ENCODE assay signal across 7 mouse cellular contexts in genomic region chr11:55446579-55446978, GRCm38 (mm10). TPM values are rescaled to one million over a fixed set of nuclear protein-coding genes. Genes with fewer than 3 reads are reported as not detected.
A peak's percentile ranks its signal among the peaks of the same experiment; 100 is the strongest.
DNase-seq lines count a peak whose midpoint lies in the region; ATAC-seq lines count a peak whose summit lies in the region.

No protein-coding gene starts in this region.

- no peaks in the 10 kb centered on the region for H3K9me3 ChIP-seq in embryonic facial prominence, embryonic 10.5 days
- H3K9me3 ChIP-seq in intestine, embryonic 16.5 days (ENCODE audit: control insufficient read depth, low read length): no peaks in the 10 kb centered on the region
- H3K9me3 ChIP-seq in midbrain, embryonic 11.5 days (ENCODE audit: control insufficient read depth, low read length): no peaks in the 10 kb centered on the region

- H3K27me3 ChIP-seq in embryonic facial prominence, embryonic 10.5 days (replicated peaks; ENCODE audit: low read depth, poor library complexity, severe bottlenecking): no peaks in the 10 kb centered on the region
- H3K27me3 ChIP-seq in intestine, embryonic 16.5 days (replicated peaks; ENCODE audit: control insufficient read depth, insufficient read depth, low read length): no peaks in the 10 kb centered on the region
- H3K27me3 ChIP-seq in midbrain, embryonic 11.5 days (ENCODE audit: control insufficient read depth, insufficient read depth, low read length): no peaks in the 10 kb centered on the region

- peak; percentile 88 for ATAC-seq in granulocyte monocyte progenitor cell, adult 5-6 weeks (replicated peaks; ENCODE audit: poor library complexity, severe bottlenecking)
- ATAC-seq in intestine, embryonic 16.5 days: peak; percentile 70
- peak; percentile 64; the same call in 1 of the 2 replicates for ATAC-seq in midbrain, embryonic 11.5 days (ENCODE audit: low FRiP score)

- 30% methylated on average over 4 of the region's 4 CpGs for WGBS in embryonic facial prominence, embryonic 10.5 days
- 16% methylated on average over 4 of the region's 4 CpGs for WGBS in intestine, embryonic 16.5 days
- 27% methylated on average over 4 of the region's 4 CpGs for WGBS in midbrain, embryonic 11.5 days

- H3K4me1 ChIP-seq in embryonic facial prominence, embryonic 10.5 days: peaks cover 4% of the 10 kb centered on the region
- H3K4me1 ChIP-seq in intestine, embryonic 16.5 days (ENCODE audit: control insufficient read depth, insufficient read depth, low read length): peaks cover 2% of the 10 kb centered on the region; the same call in 1 of the 2 replicates
- H3K4me1 ChIP-seq in midbrain, embryonic 11.5 days (ENCODE audit: control insufficient read depth, insufficient read depth, low read length): no peaks in the 10 kb centered on the region

- DNase-seq in adrenal gland, postnatal 10 days: peak; percentile 85
- peak; percentile 79 for DNase-seq in embryonic facial prominence, embryonic 10.5 days (ENCODE audit: low spot score)
- DNase-seq in left cerebral cortex, postnatal 36 days (ENCODE audit: low spot score in 2 of 2): peak; percentile 71 to 85
- DNase-seq in midbrain, embryonic 11.5 days (ENCODE audit: low spot score, missing footprints): peak; percentile 98
- peak; percentile 75 for DNase-seq in right cerebral cortex, postnatal 4 days

- no peak overlapping the region for H3K27ac ChIP-seq in embryonic facial prominence, embryonic 10.5 days (replicated peaks)
- H3K27ac ChIP-seq in intestine, embryonic 16.5 days (ENCODE audit: low read length): peak overlapping the region; percentile 16; the same call in 1 of the 2 replicates
- no peak overlapping the region for H3K27ac ChIP-seq in midbrain, embryonic 11.5 days (ENCODE audit: low read depth, low read length)

- intact Hi-C loops in left cerebral cortex, postnatal 36 days (cut with DNase I): no loop called here

- no peak overlapping the region for H3K9ac ChIP-seq in intestine, embryonic 16.5 days (ENCODE audit: low read depth, low read length)
- no peak overlapping the region for H3K9ac ChIP-seq in midbrain, embryonic 11.5 days (ENCODE audit: low read length)

- no peak overlapping the region for H3K4me3 ChIP-seq in embryonic facial prominence, embryonic 10.5 days
- no peak overlapping the region for H3K4me3 ChIP-seq in intestine, embryonic 16.5 days (ENCODE audit: low read length)
- no peak overlapping the region for H3K4me3 ChIP-seq in midbrain, embryonic 11.5 days (ENCODE audit: low read depth, low read length)

- no peak overlapping the region for H3K4me2 ChIP-seq in intestine, embryonic 16.5 days (ENCODE audit: low read depth, low read length)
- H3K4me2 ChIP-seq in midbrain, embryonic 11.5 days: no peak overlapping the region

- peaks cover 33% of the 10 kb centered on the region for H3K36me3 ChIP-seq in embryonic facial prominence, embryonic 10.5 days (replicated peaks)
- no peaks in the 10 kb centered on the region; the same call in 1 of the 2 replicates for H3K36me3 ChIP-seq in intestine, embryonic 16.5 days (ENCODE audit: control insufficient read depth, insufficient read depth, low read length)
- H3K36me3 ChIP-seq in midbrain, embryonic 11.5 days (ENCODE audit: control insufficient read depth, insufficient read depth, low read length): no peaks in the 10 kb centered on the region; the same call in 1 of the 2 replicates

RNA-seq across cellular contexts. Expression of gene Atox1, which starts 14.5 kb away (rescaled TPM):
- total RNA-seq in adrenal gland, postnatal 10 days (2021): 100 to 1,000 TPM; 271 to 292 TPM
- 266 and 285 TPM in 2 replicates for polyA plus RNA-seq in embryonic facial prominence, embryonic 10.5 days (2016; fragmentation: Nextera tagmentation; extraction: Ambion mirVana)
- total RNA-seq in granulocyte monocyte progenitor cell, adult 5-6 weeks (2014; fragmentation: Nextera tagmentation): 164 and 224 TPM in 2 replicates
- 52.8 and 89.1 TPM in 2 replicates for total RNA-seq in granulocyte monocyte progenitor cell, adult 5-6 weeks (2017)
- 408 and 413 TPM in 2 replicates for polyA plus RNA-seq in intestine, embryonic 16.5 days (2015; fragmentation: Nextera tagmentation; extraction: Ambion mirVana)
- total RNA-seq in left cerebral cortex, postnatal 36 days (2021): 100 to 1,000 TPM in 1 of 2 experiments, 10 to 100 TPM in 1; 88.1 to 111 TPM
- polyA plus RNA-seq in midbrain, embryonic 11.5 days (2014; fragmentation: Nextera tagmentation; extraction: Ambion mirVana): 217 and 224 TPM in 2 replicates

RNA-seq across cellular contexts. Expression of gene G3bp1, which starts 22.9 kb away (rescaled TPM):
- total RNA-seq in adrenal gland, postnatal 10 days (2021): 10 to 100 TPM; 55.5 to 60.0 TPM
- 282 and 290 TPM in 2 replicates for polyA plus RNA-seq in embryonic facial prominence, embryonic 10.5 days (2016; fragmentation: Nextera tagmentation; extraction: Ambion mirVana)
- total RNA-seq in granulocyte monocyte progenitor cell, adult 5-6 weeks (2014; fragmentation: Nextera tagmentation): 87.8 and 97.3 TPM in 2 replicates
- total RNA-seq in granulocyte monocyte progenitor cell, adult 5-6 weeks (2017): 130 and 133 TPM in 2 replicates
- polyA plus RNA-seq in intestine, embryonic 16.5 days (2015; fragmentation: Nextera tagmentation; extraction: Ambion mirVana): 137 and 153 TPM in 2 replicates
- total RNA-seq in left cerebral cortex, postnatal 36 days (2021): 10 to 100 TPM; 31.3 to 34.0 TPM
- polyA plus RNA-seq in midbrain, embryonic 11.5 days (2014; fragmentation: Nextera tagmentation; extraction: Ambion mirVana): 241 and 244 TPM in 2 replicates

RNA-seq across cellular contexts. Expression of gene Sparc, which starts 23.6 kb away (rescaled TPM):
- 1,000 to 10,000 TPM; 2,122 to 2,491 TPM for total RNA-seq in adrenal gland, postnatal 10 days (2021)
- polyA plus RNA-seq in embryonic facial prominence, embryonic 10.5 days (2016; fragmentation: Nextera tagmentation; extraction: Ambion mirVana): 269 and 310 TPM in 2 replicates
- total RNA-seq in granulocyte monocyte progenitor cell, adult 5-6 weeks (2014; fragmentation: Nextera tagmentation): not detected in 2 replicates
- 0.31 TPM in 1 of 2 replicates, not detected in the other for total RNA-seq in granulocyte monocyte progenitor cell, adult 5-6 weeks (2017)
- polyA plus RNA-seq in intestine, embryonic 16.5 days (2015; fragmentation: Nextera tagmentation; extraction: Ambion mirVana): 1,500 and 1,563 TPM in 2 replicates
- 100 to 1,000 TPM; 215 to 224 TPM for total RNA-seq in left cerebral cortex, postnatal 36 days (2021)
- polyA plus RNA-seq in midbrain, embryonic 11.5 days (2014; fragmentation: Nextera tagmentation; extraction: Ambion mirVana): 411 and 428 TPM in 2 replicates

Comparison
In these comparisons a context has a peak if more than half of its experiments do, and no peak if none do; other contexts are left out.
1. RNA of gene Sparc, which starts 23.6 kb away (total RNA-seq): 2,122 to 2,491 TPM in adrenal gland, postnatal 10 days and 215 to 224 TPM in left cerebral cortex, postnatal 36 days; 0.31 TPM in granulocyte monocyte progenitor cell, adult 5-6 weeks; every median in the first group is over 100 times any median in the second.
2. Peak in every context shown above with its lines, with median percentiles within 50 percentile points of each other: DNase-seq and ATAC-seq.